Mouse (Mus musculus): ENCODE measurements at regions not wholly inside any gene's neighbourhood (a gene's known extent, or its start where the extent isn't known, plus 50 kb on each side); places are given as distances from the start of the nearest gene placed in this dataset.

DNA sequence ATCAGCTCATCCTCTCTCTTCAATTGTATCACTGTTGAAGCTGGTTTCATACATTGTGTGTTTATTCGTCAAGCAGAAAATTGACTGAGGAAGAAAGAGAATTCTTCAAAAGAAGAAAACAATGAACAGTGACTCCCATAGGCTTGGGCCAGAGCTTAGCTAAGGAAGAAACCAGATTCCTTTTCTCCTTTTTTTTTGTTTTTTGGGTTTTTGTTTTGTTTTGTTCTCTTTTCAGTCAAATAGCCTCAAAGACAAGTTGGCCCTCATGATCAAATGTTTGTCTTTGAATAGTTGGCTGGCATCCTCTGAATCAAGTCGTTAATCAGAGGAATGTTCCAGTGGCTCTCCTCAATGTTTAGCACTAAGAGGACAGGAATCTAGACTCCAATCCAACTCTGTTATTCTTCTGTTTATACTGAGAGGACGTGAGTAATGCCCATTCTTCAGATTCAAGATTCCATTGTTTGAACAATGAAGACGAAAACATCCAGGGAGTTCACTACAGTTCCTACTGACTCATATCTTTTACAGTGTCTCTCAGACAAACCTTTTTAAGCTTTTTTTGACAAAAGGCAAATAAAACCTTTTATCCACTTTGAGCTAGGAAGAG lies 86.1 kb upstream of the Adgrl4 start:
- no peak for DNase-seq (ENCODE audit: low read depth, low spot score)

DNA sequence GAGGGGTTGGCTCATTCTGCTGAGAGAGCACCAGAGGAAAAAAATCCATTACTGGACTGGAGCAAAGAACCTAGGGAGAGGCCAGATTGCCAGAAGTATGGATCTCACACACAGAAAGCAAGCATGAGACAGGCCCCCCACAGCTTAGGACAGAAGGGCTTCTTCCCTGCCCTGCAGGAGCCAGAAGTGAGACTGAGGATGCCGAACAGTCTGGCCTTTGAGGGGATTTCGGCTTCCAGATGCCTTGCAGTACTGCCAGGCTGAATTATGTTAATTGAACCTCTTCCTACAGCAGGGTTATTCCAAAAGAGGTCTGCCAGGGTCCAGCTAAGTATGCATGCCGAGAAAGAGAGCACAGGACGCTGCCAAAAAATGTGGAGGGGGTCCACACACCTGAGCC lies 71.4 kb upstream of the Adgrl4 start:
- no peak for DNase-seq (ENCODE audit: low read depth, low spot score)

DNA sequence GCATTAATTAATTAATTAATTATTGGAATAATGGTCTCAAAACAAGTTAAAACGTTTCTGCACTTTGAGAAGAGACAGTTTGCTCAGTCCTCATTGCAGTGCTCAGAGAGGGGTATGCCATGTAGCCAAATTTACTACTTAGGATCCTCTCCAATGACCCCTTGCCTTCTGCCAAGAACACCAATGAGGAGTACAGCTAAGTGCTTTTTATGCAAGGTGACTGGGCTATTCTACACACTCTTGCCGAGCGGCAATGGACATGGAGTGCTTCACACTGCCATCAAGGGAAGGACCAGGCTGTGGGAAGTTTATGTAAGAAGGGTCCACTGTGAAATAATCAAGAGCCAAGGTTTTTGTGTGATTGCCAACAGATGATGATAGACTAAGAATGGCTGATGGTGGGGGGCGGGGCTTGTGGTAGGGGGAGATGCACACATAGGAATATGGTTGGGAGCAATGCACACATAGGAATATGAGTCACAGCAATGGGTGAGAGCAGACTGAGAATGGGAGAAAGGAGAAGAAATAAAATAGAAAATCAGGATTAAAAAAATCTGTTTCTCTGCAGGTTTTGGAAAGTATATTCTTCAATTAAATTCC lies 70.9 kb upstream of the Adgrl4 start:
- no peak for DNase-seq (ENCODE audit: low read depth, low spot score)

DNA sequence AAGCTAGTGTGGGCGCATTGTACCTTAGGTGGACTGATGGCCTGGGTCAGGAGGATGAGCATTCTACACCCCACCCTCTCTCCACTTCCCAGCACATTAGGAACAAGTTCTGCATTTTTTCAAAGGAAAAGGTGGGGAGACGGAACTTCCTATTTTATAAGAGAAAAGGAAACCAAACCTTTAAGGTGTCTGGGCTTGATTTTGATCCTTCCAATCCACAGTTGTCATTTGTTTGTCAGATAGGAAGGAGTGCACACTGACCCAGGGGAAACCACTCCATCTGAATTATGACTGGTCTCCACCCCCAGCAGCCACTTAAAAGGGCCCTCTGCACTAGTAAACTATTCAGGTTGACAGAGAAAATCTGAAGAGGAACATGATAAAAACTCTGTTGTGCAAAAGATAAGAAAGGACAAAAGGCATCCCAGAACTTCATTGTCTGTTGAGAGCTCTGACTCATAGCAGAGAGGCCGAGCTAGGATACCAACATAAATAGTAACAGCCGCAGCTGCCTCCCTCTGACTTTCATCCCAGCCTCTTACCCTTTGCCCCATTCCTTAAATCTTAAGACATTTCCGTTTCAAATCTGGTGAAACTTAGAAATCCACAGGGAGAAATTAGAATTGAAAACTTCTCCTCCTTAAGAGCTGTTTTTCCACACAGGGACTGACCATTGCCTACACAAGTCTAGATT lies 54.2 kb upstream of the Adgrl4 start:
- no peak for DNase-seq (ENCODE audit: low read depth, low spot score)

DNA sequence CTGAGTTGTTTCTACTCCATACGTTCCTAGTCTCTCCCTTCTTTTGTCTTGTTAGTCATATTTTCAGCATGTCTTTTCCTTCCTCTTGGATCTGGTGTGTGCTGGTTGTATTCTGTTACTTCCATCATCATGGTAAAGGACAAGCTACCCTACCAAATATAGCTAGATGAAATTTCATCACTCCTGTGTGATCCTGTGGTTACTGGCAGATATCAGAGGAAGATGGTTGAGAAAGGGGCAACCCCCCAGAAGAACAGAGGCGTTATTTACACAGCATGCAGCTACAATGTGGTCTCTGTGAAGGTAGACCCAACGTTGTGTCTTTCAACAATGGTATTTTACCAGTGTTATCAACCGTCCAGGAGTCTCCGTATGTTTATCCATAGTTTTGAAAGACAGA lies 52.8 kb upstream of the Adgrl4 start:
- DNase-seq (ENCODE audit: low read depth, low spot score), result no peak

DNA sequence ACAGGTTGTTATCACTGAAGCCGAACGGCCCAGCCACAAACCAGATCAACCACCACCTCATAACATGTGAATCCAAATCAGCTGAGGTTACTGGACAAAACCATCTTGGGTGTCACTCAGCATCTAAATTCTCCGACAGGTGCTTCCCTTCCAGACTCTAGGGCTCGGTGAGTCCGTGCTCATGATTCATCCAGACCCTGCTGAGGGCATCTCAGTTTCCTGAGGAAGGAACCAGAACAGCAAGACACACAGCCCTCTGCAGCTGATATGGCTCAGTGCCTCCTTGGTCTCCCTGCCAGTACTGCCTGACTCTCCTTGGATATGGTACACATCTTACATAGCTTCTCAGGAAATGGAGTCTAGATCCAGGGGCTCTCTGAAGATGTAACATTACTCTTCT lies 51.6 kb upstream of the Adgrl4 start:
- DNase-seq (ENCODE audit: low read depth, low spot score), result no peak

All from retina, adult 2 months (tissue).